Comparison of ENCODE assay signal across 29 mouse cellular contexts in the genomic region with DNA sequence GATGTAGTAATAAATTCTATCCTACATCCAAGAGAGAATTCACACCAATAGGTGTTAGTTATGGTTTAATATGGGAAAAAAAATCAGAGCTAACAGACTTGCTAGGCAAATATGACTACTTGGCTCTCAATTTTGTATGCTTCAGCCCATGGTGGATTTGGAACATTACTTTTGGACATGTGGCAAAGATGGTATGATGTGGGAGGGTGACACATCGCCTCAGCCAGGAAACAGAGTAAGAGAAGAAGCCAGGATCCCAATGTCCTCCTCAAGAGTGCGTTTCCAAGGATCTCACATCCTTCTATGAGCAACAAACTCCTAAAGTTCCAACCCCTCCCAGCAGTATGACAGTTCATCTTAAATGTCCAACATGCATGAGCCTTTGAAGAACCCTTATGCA.
DNase-seq lines count a peak whose midpoint lies in the region; TF ChIP-seq lines count a peak whose summit lies in the region.
"Had no signal": no experiment of that assay in that cellular context is flagged by ENCODE, and none has a peak within 500 bp of the region (broad histone marks: within the 10 kb centered on the region; RNA-seq: fewer than 3 reads in every experiment).

No protein-coding gene starts in this region.

- H3K27ac ChIP-seq in left cerebral cortex, adult 2 months: no peak overlapping the region
- H3K27ac ChIP-seq: hindbrain, embryonic 10.5 days; hindbrain, embryonic 15.5 days; layer of hippocampus, adult 2 months; limb, embryonic 15.5 days; liver, embryonic 13.5 days; neural tube, embryonic 15.5 days; stomach, postnatal 0 days had no signal

- peak; percentile 39 to 53 for DNase-seq in frontal cortex, postnatal 36 days (ENCODE audit: low spot score in 2 of 2)
- DNase-seq in frontal cortex, postnatal 10 days (ENCODE audit: low spot score in 2 of 2): no peak
- DNase-seq in left cerebral cortex, adult 18-20 months (ENCODE audit: low spot score in 2 of 2): peak; percentile 42 to 43
- no peak for DNase-seq in left cerebral cortex, adult 2 months (ENCODE audit: extremely low spot score in 1 of 2, low spot score in 2 of 2)
- peak; percentile 78 for DNase-seq in brain, adult 2 months (ENCODE audit: low read depth, low spot score)
- DNase-seq in layer of hippocampus, adult 9-11 months: peak; percentile 52
- no peak for DNase-seq in spleen, adult 18-20 months
- DNase-seq in neural tube, embryonic 10.5 days (ENCODE audit: extremely low spot score, low spot score): no peak
- DNase-seq: adrenal gland, postnatal 25 days; cerebellum, adult 2 months; cerebellum, postnatal 14 days; heart, postnatal 14 days; kidney, adult 11 months; kidney, postnatal 14 days; liver, embryonic 13.5 days; lung, adult 18-20 months; lung, postnatal 4 days; midbrain, embryonic 14.5 days; retina, postnatal 1 day; thymus, adult 2 months; thymus, postnatal 4 days had no signal

- intact Hi-C loops in left cerebral cortex, adult 2 months (cut with DNase I): loop anchor here (5.0 kb wide), 2 partner anchors 93 to 218 kb away; a partner anchor contains a TSS

- no peak overlapping the region for H3K4me3 ChIP-seq in left cerebral cortex, adult 2 months
- H3K4me3 ChIP-seq: erythroblast, embryonic 14.5 days; hindbrain, embryonic 10.5 days; hindbrain, embryonic 15.5 days; layer of hippocampus, adult 2 months; limb, embryonic 15.5 days; liver, embryonic 13.5 days; megakaryocyte, embryonic 14.5 days; neural tube, embryonic 15.5 days had no signal

- no peak for TF ChIP-seq CTCF in left cerebral cortex, adult 2 months (IDR thresholded peaks at IDR 0.05)

Comparison
In these comparisons a context has a peak if more than half of its experiments do, and no peak if none do; other contexts are left out.
1. DNase-seq: peak in frontal cortex, postnatal 36 days (2 of 2), left cerebral cortex, adult 18-20 months (2 of 2), brain, adult 2 months (single experiment) and layer of hippocampus, adult 9-11 months (single experiment); none in frontal cortex, postnatal 10 days (0 of 2), left cerebral cortex, adult 2 months (0 of 2), spleen, adult 18-20 months (0 of 2) and neural tube, embryonic 10.5 days (single experiment).